Mouse (Mus musculus): ENCODE data around the gene Vmn1r88.
"Not testable (repeated sequence)": the region's sequence is repeated elsewhere in the genome, so short reads cannot be mapped to it uniquely, and the experiment has no call there.

Vmn1r88 gene

GRCm38 (mm10) chr7:13159268-13159667 is at the start of gene Vmn1r88:
Gene Vmn1r88 (plus strand): TSS chr7:13159568.
- DNase-seq (ENCODE audit: low spot score in 2 of 2): no peak

GRCm38 (mm10) chr7:13119817-13120216 is 39.6 kb upstream of the Vmn1r88 start, which contains the start of gene Vmn1r86:
Gene Vmn1r86 (minus strand): TSS chr7:13119917.
- DNase-seq (ENCODE audit: low spot score in 2 of 2): no peak

GRCm38 (mm10) chr7:13123554-13124153 is 35.7 kb upstream of the Vmn1r88 start:
- DNase-seq (ENCODE audit: low spot score in 2 of 2): not testable (repeated sequence)

- no peak for DNase-seq (ENCODE audit: low spot score in 2 of 2)
Measured at GRCm38 (mm10) chr7:13131856-13132255, 27.5 kb upstream of the Vmn1r88 start.

GRCm38 (mm10) chr7:13137340-13137739 is 22.0 kb upstream of the Vmn1r88 start:
- no peak for DNase-seq (ENCODE audit: low spot score in 2 of 2)

GRCm38 (mm10) chr7:13140057-13140456 is 19.3 kb upstream of the Vmn1r88 start, which contains the start of gene Vmn1r87:
Gene Vmn1r87 (minus strand): TSS chr7:13140157.
- DNase-seq (ENCODE audit: low spot score in 2 of 2): no peak

GRCm38 (mm10) chr7:13212720-13213119 is 53.4 kb downstream of the Vmn1r88 start, which contains the start of gene Vmn1r89:
Gene Vmn1r89 (plus strand): TSS chr7:13213020.
- DNase-seq (ENCODE audit: low spot score in 2 of 2): no peak
